Mouse (Mus musculus): ENCODE data around the gene Gnb5.

- TF ChIP-seq POLR2A (IDR thresholded peaks at IDR 0.05; ENCODE audit: extremely low read depth, insufficient read depth, low read length) (no peak), CTCF (IDR thresholded peaks at IDR 0.05; ENCODE audit: low read depth, low read length) (no peak)
Observed at GRCm38 (mm10) chr9:75307015-75307414, 927 bp downstream of the Gnb5 start.

All from liver, adult 2 months (tissue).